Mouse (Mus musculus) 3T3-L1 (cell line): ENCODE measurements around the gene Nos1ap.
A peak's percentile ranks its signal among the peaks of the same experiment; 100 is the strongest.

Experiments
- DNase-seq: peaks from one replicate; pipeline ENCODE4 v3.0.0-alpha.2; 2015; ENCODE audit warnings: low read depth, low spot score

Gene Nos1ap

GRCm38 (mm10) chr1:170546297-170546696, 43.4 kb downstream of the Nos1ap start:
- no peak for DNase-seq

- no peak for DNase-seq
Measured at GRCm38 (mm10) chr1:170545286-170545685, 44.4 kb downstream of the Nos1ap start.

- peak; percentile 29 for DNase-seq
Measured at GRCm38 (mm10) chr1:170539507-170539906, 50.2 kb downstream of the Nos1ap start.

GRCm38 (mm10) chr1:170538481-170539061, 51.1 kb downstream of the Nos1ap start:
- no peak for DNase-seq

- DNase-seq = no peak
Measured at GRCm38 (mm10) chr1:170536344-170536743, 53.3 kb downstream of the Nos1ap start.

GRCm38 (mm10) chr1:170535221-170535620, 54.4 kb downstream of the Nos1ap start:
- no peak for DNase-seq

GRCm38 (mm10) chr1:170531286-170531685, 58.4 kb downstream of the Nos1ap start:
- DNase-seq = no peak

- no peak for DNase-seq
Measured at GRCm38 (mm10) chr1:170530456-170530855, 59.2 kb downstream of the Nos1ap start.

- no peak for DNase-seq
Measured at GRCm38 (mm10) chr1:170522891-170523290, 66.8 kb downstream of the Nos1ap start.

GRCm38 (mm10) chr1:170521520-170522205, 68.0 kb downstream of the Nos1ap start:
- no peak for DNase-seq

GRCm38 (mm10) chr1:170520206-170520605, 69.5 kb downstream of the Nos1ap start:
- no peak for DNase-seq

- no peak for DNase-seq
Measured at GRCm38 (mm10) chr1:170519631-170520030, 70.0 kb downstream of the Nos1ap start.

GRCm38 (mm10) chr1:170516182-170516581, 73.5 kb downstream of the Nos1ap start:
- DNase-seq = no peak

- no peak for DNase-seq
Measured at GRCm38 (mm10) chr1:170515455-170515854, 74.2 kb downstream of the Nos1ap start.

- DNase-seq = no peak
Measured at GRCm38 (mm10) chr1:170514226-170514625, 75.4 kb downstream of the Nos1ap start.

GRCm38 (mm10) chr1:170512429-170513097, 77.1 kb downstream of the Nos1ap start:
- no peak for DNase-seq

- DNase-seq = no peak
Measured at GRCm38 (mm10) chr1:170510595-170511240, 78.9 kb downstream of the Nos1ap start.

GRCm38 (mm10) chr1:170506309-170506708, 83.4 kb downstream of the Nos1ap start:
- DNase-seq = no peak

- DNase-seq = no peak
Measured at GRCm38 (mm10) chr1:170505107-170505506, 84.6 kb downstream of the Nos1ap start.

GRCm38 (mm10) chr1:170504378-170504777, 85.3 kb downstream of the Nos1ap start:
- no peak for DNase-seq

GRCm38 (mm10) chr1:170503277-170503739, 86.4 kb downstream of the Nos1ap start:
- no peak for DNase-seq
